Mouse (Mus musculus) stomach, postnatal 0 days (tissue): ENCODE data around the gene Kalrn.

Source experiments
- CTCF ChIP-seq: IDR thresholded peaks from 2 replicates; pipeline ENCODE4 v1.5.1; 2016; ENCODE audit warnings: antibody characterized with exemption, low read depth, mild to moderate bottlenecking, moderate library complexity
- EP300 ChIP-seq: optimal IDR thresholded peaks from 2 replicates; pipeline ENCODE3; 2016; ENCODE audit warnings: antibody characterized with exemption

GRCm38 (mm10) chr16:34489805-34490325 lies 83.5 kb downstream of the Kalrn start:
- TF ChIP-seq CTCF: no peak
- TF ChIP-seq EP300: no peak
